Mouse (Mus musculus) heart, adult 2 months (tissue): Measurements from ENCODE around the gene Aunip.

ENCODE experiments used
- CTCF ChIP-seq: fragments of 200-600 bp; IDR thresholded peaks from 2 replicates; pipeline ENCODE4 v1.8.1; 2022; ENCODE audit warnings: antibody characterized with exemption, mild to moderate bottlenecking, moderate library complexity
- EP300 ChIP-seq: fragments of 200-500 bp; IDR thresholded peaks from 2 replicates; pipeline ENCODE4 v1.6.1; 2011; ENCODE audit warnings: low read depth, low read length, control low read depth; ENCODE audit not compliant: insufficient read depth

DNA sequence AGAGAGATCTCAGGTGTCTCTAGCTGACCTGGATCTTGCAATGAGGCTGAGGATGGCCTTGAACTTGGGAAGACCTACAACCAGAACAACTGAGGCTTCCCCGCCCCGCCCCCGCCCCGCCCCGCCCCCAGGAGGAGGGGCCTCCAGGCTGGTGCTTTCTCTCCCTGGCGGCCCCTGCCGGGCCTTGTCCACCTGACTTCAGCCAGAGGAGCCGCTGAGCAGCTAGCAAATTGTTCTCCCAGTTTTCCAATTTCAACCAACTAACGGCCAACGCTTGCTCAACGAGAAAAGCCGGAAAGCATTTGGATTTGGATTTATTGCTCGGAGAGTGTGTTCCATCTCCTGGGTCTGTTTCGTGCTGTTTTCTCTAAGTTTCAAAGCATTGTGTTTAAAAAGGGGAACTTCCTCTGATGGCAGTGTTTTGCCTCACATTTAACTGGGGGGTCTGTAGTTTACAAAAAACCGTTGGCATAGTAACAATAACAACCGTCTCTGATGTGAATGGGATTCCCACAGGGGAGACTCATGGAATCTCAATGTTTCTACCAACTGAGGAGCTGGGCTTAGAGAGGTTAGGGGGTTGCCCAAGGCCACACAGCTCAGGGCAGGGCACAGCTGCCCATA lies 46.9 kb downstream of the Aunip start:
- TF ChIP-seq CTCF (no peak), EP300 (no peak)
